Mouse (Mus musculus): ENCODE measurements around the gene Ado. TPM values are rescaled to one million over a fixed set of nuclear protein-coding genes. Genes with fewer than 3 reads are reported as not detected.

Ado gene
- polyA plus RNA-seq, 1 experiment from 2014 or later = 75.9 TPM

- Histone ChIP-seq H3K27ac (replicated peaks) (no peak overlapping the region), H3K9me3 (no peaks in the 10 kb centered on the region), H3K4me2 (replicated peaks) (no peak overlapping the region), H3K36me3 (no peaks in the 10 kb centered on the region), H3K9ac (replicated peaks) (no peak overlapping the region), H3K4me1 (no peaks in the 10 kb centered on the region), H3K4me3 (no peak overlapping the region), H3K27me3 (no peaks in the 10 kb centered on the region)
- WGBS = 94% methylated on average over 15 of the region's 15 CpGs
- ATAC-seq (ENCODE audit: low FRiP score, low read depth) = no peak
These were observed 51.4 kb downstream of the Ado start for GRCm38 (mm10) chr10:67497144-67497892.

Other genes with a start within 250 kb of the Ado start
- gene Egr2, start 13.5 kb downstream of the Ado start, polyA plus RNA-seq (2016; fragmentation: Nextera tagmentation; extraction: Ambion mirVana) = 0.25 and 0.26 TPM in 2 replicates

Data from midbrain, embryonic 12.5 days (tissue).